Mouse (Mus musculus): ENCODE results near the gene B4galt1.

- TF ChIP-seq POLR2A (IDR thresholded peaks at IDR 0.05; ENCODE audit: borderline replicate concordance, extremely low read depth, insufficient read depth, insufficient read length, poor library complexity, severe bottlenecking) (no peak), CTCF (IDR thresholded peaks at IDR 0.05; ENCODE audit: borderline replicate concordance, extremely low read depth, insufficient read depth, insufficient read length) (no peak)
These were observed 792 bp downstream of the B4galt1 start for GRCm38 (mm10) chr4:40852861-40853564.
